Mouse (Mus musculus) adrenal gland, postnatal 14 days (tissue): ENCODE measurements at regions not wholly inside any gene's neighbourhood (a gene's known extent, or its start where the extent isn't known, plus 50 kb on each side); places are given as distances from the start of the nearest gene placed in this dataset.

Experiments used
- DNase-seq: peaks from one replicate; pipeline ENCODE4 v3.0.0; 2021; ENCODE audit warnings: mixed read lengths

DNA sequence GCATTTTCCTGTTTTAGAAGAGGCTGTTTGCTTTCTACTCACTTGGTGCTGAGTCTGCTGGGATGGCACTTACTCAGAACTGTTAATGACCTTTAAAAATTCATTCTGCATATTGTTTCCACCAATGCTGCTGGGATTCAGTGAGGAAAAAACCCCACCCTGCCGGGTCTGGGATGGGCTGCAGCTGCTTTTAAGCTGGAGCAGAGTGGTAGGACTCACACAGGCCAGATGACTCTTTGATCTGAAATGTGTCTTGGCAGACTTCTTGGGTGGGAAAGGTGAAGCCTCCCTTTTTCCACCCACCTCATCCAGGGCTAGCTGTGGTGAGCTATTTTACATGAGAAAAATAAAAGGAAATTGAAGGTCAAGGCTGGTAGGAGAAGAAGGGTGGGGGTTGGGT, 56.4 kb upstream of the Ddhd1 start:
- no peak for DNase-seq

DNA sequence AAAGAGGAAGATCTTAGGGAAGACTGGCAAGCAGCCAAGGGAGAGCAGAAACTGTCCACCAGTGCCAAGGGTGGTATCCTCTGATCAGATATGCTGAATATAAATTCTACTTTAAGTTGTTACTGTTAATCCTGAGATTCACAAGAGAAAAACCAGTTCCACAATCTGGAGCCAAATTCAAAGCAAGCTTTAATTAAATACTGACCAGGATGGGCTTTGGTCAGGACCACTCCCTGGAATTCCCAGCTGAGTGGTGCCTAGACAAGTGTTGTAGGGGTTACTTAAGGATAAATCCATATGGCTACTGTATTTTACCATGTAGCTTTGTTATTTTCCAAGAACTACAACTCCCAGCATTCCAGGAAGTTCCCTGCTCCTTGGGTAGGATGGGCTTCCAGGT, 56.8 kb upstream of the Ddhd1 start:
- DNase-seq, result peak; percentile 7

DNA sequence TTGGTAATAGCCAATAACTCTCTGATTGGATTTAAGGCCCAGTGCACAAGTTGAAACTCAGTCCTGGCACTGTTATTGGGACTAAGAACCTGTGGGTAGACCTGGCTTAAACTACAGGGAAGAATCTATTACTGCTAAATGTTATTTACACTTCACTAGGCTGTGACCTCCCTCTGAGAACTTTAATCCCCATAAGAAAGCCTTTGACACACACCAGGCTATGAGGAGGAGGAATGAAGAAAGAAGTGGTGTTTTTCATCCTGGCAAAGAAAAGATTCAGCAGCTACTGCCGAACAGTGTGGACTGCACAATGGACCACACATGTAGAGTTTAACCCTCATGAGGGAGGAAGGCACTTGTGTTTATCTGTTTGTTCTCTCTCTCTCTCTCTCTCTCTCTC, 58.2 kb upstream of the Ddhd1 start:
- no peak for DNase-seq

DNA sequence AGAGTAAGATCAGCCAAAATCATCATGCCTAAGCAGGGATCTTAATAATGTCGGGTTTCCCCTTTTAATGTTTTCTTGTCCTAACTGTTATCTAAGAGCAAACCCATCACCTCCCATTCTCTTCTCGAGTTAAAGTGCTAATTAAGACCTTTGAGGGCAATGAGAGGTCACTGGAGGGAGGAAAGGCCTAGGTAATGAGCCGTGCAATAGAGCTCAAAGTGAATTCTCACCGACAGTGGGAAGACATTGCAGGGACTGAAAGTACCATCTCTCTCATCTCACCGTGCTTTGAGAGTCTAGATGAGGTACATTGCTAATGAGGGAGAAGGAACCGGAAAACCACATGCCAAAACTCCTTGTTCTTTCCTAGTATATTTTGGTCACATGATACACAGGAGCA, 64.9 kb upstream of the Ddhd1 start:
- no peak for DNase-seq

DNA sequence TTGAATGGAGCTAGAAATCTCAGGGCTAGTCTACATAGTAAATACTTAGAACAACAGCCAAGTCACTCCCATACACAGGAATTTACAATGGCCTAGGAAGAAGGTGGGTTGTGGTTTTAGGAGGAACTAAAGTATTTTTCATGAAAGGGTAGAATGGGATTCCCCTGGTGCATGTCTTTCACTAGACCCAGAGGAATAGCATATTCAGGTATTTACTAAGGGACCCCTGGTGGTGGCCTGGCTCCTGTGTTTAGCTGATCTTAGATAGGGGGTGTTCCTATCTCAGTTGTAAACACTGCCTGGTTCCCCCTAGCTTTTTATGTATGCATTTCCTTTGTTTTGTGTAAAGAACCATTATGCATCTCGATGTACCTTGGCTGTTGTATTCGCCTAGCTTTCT, 66.4 kb upstream of the Ddhd1 start:
- DNase-seq, result no peak

DNA sequence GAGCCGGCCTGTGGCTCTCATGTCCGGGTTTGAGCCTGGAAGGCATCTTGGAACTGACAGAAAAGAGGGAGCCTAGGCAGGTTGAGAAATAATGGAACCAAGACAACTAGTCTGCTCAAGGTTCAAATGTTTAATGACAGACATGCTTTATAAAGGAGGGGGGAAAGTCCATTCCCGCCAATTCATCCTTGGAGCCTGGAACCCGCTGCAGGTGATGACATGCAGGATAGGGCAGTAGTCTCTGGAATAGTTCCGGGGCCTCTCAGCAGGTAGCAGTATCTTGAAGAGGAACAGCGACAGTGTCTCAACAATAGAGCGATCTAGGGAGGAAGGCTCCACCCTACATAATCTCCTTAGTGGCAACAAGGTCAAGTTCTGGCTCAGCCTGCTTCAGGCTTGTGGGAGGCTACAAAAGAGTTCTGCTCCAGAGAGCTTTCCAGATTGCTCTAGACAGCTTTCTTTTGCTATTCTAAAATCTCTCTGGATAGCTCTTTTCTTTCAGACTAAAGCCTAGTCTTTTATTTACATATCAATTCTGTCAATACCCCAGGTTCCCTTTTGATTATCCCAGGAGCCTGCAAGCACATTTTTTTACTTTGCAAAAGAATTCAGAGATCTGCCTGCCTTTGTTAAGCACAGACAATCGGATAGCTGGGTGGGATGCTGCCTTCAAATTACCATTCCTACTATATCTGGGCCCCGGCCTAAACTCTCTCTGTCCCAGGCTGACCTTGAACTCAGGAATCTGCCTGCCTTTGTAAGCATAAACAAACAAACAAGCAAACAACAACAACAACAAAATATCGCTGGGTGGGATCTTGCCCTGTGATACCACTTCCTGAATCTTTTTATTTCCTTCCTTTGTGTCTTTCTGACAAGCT, 76.8 kb upstream of the Ddhd1 start:
- DNase-seq, result no peak

DNA sequence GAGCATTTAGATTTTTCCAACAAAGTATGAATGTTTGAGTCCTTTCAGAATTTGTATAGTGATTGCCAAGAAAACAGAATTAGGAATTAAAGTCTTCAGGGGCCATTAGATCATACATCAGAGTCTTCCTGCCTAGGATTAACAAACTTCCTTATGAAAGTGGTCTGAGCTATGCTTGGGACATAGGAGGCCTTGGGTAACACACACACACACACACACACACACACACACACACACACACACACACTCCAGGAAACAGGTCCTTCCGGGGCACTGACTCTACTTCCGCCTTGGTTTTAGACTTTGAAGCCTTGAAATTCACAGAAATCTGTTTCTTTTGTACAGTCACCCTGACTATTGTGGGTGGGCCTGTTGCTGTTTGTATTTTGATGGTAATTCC, 80.0 kb upstream of the Ddhd1 start:
- no peak for DNase-seq

DNA sequence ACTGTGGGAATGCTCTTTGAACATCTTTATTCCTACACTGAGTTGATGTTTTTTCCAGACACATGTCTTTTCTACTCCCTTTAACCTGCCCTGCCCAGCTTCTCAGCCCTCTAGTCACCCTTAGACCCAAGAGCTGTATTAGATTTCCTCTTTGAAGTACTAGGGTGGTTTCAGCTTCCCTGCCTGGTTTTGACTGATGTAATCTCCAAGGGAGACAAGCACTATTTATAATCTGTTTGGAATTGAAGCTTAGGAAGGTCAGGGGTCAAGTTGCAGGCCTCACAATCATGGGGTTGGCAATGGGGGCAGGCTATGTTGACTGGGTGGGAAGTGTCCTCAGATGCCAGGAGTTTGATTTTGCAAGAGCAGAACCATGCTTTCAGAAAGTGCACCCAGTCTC, 81.7 kb upstream of the Ddhd1 start:
- DNase-seq, result no peak

DNA sequence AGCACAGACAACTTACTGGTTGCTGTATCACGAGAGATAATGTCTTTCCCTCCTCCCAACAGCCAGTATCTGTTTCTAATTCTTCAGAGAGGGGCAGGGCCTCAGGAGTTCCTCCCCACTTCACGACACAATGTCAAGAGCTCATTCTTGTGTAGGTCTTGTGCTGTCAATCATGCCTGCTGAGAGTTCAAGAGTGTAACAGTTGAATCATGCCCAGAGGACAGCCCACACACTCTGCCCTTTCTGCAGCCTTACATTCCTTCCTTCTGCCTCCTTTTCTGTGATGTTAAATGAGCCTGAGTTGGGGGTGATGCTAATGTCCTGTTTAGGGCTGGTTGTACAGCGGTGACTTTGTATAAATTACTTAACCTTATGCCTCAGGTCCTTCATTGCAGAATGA, 82.7 kb upstream of the Ddhd1 start:
- DNase-seq, result no peak

DNA sequence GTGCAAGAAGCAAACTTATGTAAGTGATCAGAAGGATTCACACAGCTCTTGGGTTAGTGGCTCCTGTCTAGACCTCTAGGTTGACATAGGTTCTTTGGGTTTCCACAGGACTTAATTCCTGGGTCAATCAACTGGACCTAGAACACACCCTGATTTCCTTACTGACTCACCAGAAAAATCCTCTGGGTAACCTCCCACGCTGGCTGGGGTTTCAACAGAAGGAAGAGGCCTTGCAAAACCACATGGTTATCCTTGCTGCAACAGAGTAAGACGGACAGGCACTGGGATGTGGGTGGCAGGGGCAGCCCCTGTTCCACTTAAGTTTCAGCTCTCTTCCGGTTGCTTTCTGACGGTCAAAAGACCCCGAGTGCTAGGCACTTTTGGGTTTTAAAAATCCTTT, 88.2 kb upstream of the Ddhd1 start:
- peak; percentile 9 for DNase-seq

DNA sequence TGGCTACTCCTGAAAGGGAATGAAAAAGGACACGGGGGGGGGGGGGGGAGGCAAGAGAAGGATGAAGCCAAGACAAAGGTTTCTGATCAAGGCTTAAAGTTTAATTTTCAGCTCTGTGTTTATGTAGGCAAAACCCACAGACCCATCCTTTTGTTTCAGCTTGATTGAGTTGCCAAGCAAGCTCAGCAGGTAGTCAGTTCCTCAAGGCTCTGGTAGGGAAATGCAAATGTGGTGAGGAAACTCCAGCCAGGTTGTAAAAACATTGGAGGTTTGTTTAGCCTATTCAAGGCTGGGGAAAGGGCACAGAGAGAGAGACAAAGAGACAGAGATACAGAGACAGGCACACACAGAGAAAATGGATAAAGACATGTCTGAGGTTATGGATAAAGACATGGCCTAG, 99.4 kb upstream of the Ddhd1 start:
- DNase-seq, result no peak

DNA sequence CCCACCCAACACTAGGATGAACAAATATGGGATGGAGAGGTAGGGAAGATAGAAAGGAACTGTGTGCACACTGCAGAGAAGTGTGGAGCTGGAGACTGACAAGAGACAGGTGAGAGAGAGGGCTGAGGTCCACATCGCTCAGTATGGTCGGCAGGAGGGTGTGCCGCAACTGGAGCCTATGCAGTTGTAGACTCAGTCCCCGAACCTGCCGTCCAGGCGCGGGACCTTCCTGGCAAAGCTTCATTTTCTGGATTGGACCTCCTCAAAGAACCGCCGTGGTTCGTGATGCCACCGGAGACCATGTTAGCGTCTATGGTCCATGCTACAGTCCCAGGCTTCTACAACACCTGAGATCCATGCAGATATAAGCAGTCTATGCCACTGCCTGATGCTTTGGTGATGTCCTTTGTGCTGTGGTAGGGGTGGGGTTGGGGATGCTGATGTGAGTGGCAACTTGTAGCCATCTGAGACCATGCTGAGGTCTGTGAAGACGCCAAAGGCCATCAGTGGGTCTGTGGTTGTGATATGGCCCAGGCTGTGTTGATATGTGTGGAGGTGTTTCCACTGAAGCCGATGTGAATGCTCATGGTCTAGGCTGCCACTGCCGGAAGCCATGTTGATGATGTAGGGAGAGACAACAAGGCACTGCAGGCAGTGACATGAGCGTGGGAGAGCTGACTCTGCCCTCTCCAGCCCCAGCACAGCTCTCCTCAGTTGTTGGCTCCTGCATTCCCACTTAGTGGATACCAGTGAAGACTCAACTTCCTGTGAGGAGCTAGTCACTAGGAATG, 103.1 kb upstream of the Ddhd1 start:
- no peak for DNase-seq

DNA sequence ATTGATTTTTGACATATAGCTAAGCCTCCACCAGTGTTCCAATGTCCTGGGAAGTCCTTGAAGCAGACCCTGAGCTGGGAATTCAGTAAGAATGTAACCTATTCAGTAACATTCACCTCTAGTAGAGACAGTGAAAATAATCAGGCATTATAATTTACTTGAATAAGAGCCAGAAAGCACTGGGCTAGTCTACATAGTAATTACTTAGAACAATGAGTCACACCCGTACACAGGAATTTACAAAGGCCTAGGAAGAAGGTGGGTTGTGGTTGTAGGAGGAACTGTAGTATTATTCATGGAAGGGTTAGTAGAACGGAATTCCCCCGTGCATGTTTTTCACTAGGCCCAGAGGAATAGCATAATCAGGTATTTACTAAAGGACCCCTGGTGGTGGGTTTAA, 106.3 kb upstream of the Ddhd1 start:
- no peak for DNase-seq

DNA sequence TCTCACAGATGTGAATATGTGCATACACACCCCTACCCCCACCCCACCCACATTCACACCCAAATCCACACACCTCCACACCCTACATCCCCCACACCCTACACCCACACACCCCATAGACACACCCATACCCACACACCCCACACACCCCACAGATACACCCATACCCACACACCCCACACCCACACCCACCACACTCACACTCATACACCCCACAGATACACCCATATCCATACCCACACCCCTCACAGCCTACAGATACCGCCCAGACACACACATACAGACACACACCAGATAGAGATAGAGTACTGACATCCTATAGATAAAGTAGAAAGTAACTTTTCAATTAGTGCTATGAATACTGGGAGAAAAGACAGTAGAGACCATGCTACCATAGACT, 108.6 kb upstream of the Ddhd1 start:
- no peak for DNase-seq

DNA sequence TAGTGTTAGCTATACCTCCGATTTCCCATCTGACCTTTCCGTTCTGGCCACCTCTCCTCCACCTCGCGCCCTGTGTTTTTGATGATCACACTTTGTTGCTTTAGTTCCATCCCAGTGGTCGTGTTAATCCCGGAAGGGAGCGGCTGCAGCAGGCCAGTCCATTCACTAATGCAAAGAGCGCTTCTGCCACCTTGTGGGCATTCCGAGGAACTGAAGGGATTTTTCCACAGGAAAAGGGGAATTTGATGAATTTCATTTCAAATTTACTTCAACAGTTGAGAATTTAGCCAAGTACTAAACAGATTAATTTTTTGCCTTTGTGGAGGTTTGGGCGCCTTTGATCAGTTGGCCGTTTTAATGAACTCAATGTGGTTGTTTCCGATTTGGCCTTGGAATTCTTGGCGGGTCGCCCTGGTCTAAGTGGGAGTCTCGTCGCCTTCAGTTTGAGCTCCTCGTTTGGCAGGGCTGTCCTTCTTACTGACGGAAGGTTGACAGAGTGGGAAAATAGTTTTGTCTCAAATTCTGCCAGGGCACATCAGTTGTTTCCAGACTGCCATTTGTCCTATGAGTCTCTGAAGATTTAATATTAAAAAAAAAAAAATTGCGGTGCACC, 114.8 kb upstream of the Ddhd1 start:
- DNase-seq, result peak; percentile 77

DNA sequence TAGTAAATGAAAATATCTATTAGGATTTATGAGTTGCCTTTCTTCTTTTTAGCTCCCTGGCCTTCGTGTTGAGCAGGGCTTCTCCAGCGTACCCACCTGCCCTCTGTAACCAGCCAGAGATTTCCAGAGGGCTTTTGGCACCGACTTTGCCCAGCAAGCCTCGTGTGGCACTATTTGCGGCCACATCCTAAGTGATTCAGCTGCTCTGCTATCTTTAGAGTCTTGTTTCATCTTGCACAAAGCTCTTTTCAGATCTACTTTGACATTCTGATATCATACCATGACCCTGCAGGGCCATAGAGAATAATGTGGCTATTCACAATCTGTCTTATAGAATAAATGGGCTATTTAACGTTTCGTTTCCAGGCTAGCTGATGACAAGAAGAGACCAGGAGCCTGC, 115.4 kb upstream of the Ddhd1 start:
- no peak for DNase-seq

DNA sequence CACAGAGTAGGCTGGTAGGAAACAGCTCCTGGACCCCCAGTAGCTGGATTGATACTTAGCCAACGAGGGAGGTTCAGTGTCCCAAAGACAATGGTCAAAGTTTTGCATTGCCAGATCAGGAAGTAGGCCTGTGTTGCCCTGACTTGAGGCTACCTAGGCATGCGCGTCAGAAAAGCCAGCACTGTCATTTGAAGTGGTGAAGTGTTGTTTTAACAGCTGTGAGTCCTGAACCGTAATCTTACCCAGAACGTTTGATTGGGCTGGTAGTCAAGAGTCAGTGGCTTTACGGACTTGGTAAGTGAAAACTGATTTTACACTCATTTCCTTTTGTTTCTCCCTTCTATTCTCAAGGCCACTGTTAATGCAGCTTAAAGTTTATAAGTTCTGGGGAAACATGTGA, 123.9 kb upstream of the Ddhd1 start:
- no peak for DNase-seq

DNA sequence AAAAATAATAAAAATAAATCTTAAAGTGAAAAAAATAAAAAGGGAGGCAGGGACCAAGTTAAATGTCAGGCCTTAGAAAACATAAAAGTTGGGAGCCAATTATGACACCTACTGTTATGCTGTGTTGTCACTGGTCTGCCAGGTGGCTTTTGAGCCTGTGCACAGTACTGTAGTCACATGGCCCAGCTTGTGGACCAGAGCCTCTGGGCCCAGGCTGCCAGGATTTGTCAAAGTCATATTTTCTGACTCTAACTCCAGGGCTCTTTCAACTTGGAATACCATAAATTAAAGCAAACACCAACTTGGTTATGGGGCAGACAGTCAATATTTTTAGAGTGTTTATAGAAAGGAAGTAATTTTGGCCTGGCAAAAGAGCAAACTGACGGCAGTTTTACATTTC, 137.0 kb upstream of the Ddhd1 start:
- DNase-seq, result no peak

DNA sequence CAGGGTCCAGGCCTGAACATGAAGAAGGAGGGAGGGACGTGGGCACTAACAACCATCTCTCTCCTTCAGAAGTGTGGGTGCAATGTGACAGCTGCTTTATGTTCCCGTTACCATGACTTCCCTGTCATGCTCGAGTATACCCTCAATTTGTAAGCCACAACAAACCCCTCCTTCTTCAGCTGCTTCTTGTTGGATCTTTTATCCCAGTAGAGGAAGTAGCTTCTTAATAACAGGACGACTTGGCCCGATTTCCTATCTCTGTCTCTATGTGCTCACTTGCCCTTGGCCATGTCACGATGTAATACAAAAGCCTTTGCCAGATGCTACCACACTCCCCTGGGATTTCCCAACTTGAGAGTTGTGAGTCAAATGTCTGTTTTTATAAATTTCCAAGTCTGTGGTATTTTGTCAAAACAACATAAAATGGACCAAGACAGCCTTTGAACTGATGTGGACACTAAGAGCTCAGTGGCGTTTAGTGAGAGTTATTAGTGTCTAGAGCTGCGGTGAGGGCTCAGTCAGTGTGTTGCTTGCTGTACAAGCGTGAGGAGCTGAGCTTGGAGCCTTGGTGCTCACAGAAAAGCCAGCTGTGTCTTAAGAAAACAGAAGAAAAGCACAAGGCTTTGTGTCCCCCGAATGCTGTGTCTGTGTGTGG, 138.8 kb upstream of the Ddhd1 start:
- DNase-seq, result peak; percentile 66

DNA sequence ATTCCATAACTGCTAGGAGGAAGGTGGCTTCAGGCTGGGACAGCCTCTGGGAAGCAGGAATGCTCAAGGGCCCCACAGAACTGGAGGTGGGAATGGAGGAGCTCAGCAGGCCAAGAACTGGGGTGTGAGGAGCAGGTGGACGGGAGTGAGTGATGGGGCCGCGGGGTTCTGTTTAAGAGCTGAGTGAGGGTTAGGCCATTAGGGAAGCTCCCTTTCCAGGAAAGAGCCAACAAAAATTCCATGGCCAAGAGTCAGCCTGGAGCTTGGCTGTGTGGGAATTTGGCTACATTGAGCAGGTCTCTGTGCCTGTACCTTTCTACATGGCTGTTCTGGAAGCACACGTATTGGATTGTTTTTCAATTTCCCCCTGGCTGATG, 139.4 kb upstream of the Ddhd1 start:
- DNase-seq, result no peak

DNA sequence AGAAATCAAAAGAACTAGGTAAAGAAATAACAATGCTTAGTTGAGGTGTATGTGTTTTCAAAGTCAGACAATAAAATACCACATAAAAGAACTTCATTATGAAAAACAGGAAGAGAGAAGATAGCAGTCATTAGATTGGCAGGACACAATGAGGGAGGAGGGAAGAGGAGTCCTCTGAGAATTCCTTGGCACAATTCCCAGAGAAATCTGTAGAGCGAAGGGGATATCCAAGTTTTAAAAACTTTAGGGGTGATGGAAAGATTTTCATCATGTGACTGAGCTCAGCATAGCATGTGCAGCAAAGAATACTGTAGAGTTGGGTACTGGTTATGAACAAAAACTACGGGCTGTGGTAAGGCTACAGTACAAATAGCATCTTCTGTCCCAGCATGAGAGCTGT, 141.3 kb upstream of the Ddhd1 start:
- no peak for DNase-seq

DNA sequence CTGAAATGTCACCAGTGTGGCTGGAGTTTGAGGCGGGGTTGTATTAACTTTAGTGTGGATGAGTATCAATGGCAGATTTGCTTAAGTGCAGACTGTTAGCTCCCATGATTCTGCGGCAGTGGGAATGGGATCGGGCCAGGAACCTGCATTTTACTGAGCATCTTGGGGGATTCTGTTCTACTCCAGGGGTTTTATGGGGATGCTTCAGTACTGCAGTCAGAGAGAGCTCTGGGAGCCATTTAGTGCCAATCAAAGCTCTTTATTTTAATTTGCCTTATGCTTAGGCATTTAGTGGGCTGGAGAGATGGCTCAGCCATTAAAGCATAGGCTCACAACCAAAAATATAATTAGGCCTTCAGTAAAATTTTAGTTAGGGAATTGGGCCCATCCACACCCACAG, 148.0 kb upstream of the Ddhd1 start:
- no peak for DNase-seq

DNA sequence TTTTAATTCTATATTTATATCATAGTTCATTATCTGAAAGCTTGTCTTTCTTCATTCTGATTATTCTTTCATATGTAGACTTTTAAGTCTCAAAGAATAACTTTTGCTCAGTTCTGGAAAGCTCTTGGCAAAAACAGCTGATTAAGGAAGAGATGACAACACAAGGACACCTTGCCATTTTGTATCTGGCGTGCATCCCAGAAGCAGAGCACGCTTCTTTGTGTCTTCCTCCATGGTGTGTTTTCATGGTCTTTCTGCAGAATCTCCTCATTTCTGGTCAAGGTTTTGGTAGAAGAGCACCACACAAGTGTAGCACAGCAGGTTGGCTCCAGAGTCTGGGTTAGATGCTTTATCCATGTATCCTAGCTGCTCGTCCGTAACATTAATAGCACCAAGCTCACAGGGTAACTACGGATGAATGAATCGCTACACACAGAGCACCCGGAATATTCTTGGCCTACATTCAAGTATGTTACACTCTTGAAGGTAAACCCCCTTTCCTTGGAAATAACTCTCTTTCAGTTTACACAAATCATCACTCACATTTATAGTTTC, 148.9 kb upstream of the Ddhd1 start:
- peak; percentile 58 for DNase-seq
